Mouse (Mus musculus) MEL (cell line): Measurements from ENCODE around the gene Ptgdr2.

Experiments
- CHD1 ChIP-seq: IDR thresholded peaks from 2 replicates; pipeline ENCODE4 v1.6.1; 2012; ENCODE audit warnings: low read depth, mild to moderate bottlenecking, inconsistent platforms, low read length, improper control_type of control experiment
- CTCF ChIP-seq, 3 experiments: IDR thresholded peaks in 2 of 3; conservative IDR thresholded peaks in 1 of 3; 2 replicates each; pipeline ENCODE4 v1.5.1; 2011 to 2012; ENCODE audit warnings: low read length in 3 of 3, low read depth in 2 of 3, mild to moderate bottlenecking in 2 of 3, improper control_type of control experiment in 1 of 3, inconsistent platforms in 1 of 3, mixed read lengths in 1 of 3, moderate library complexity in 1 of 3; ENCODE audit not compliant: control insufficient read depth in 1 of 3, insufficient read depth in 1 of 3, poor library complexity in 1 of 3, severe bottlenecking in 1 of 3
- MEF2A ChIP-seq: IDR thresholded peaks from 2 replicates; pipeline ENCODE4 v1.6.1; 2014; ENCODE audit warnings: low read depth, mild to moderate bottlenecking, inconsistent platforms, low read length, improper control_type of control experiment; ENCODE audit not compliant: poor library complexity, insufficient replicate concordance, severe bottlenecking; ENCODE audit errors: extremely low read depth
- UBTF ChIP-seq: IDR thresholded peaks from 2 replicates; pipeline ENCODE4 v1.6.1; 2012; ENCODE audit warnings: low read depth, mild to moderate bottlenecking, inconsistent platforms, low read length, improper control_type of control experiment, moderate library complexity, borderline replicate concordance; ENCODE audit not compliant: insufficient read depth

- TF ChIP-seq CTCF (IDR thresholded peaks at IDR 0.05 in 2 of 3, conservative IDR thresholded peaks at IDR 0.05 in 1 of 3; ENCODE audit: control insufficient read depth in 1 of 3, insufficient read depth in 1 of 3, low read depth in 2 of 3, low read length in 3 of 3, poor library complexity in 1 of 3, severe bottlenecking in 1 of 3) = no peak
- TF ChIP-seq CHD1 = no peak
- no peak for TF ChIP-seq UBTF
- no peak for TF ChIP-seq MEF2A
Observed at GRCm38 (mm10) chr19:10949558-10949957, 12.6 kb downstream of the Ptgdr2 start.
